Mouse (Mus musculus) kidney, adult 2 months (tissue): ENCODE measurements at regions not wholly inside any gene's neighbourhood (a gene's known extent, or its start where the extent isn't known, plus 50 kb on each side); places are given as distances from the start of the nearest gene placed in this dataset.

ENCODE experiments used
- CTCF ChIP-seq: fragments of 200-500 bp; conservative IDR thresholded peaks from 2 replicates; pipeline ENCODE4 v1.5.1; 2011; ENCODE audit warnings: low read depth, mild to moderate bottlenecking, control low read depth, low read length, moderate library complexity, mixed read lengths; ENCODE audit not compliant: insufficient read depth, insufficient read length
- POLR2A ChIP-seq: fragments of 200-500 bp; IDR thresholded peaks from one replicate; pipeline ENCODE4 v1.6.1; 2011; ENCODE audit warnings: low read depth, low read length, control low read depth

DNA sequence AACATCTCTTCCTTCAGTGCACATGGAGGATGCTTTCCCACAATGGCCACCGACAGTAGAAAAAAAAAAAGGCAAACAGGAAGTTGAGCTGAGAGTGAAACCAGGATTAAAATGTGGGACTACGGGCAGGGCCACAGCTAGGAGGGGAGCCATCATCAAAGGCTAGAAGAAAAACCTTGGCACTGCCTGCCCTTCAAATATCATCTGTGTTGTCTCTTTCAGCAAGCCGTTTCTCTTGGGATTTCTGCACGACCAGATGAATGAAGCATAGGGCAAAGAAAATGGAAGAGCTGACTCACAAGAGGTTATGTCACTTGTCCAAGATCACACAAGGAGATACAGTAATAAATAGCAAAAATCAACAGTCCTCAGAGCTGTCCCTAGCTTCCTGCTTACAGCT is 161.1 kb upstream of the Fn1 start:
- no peak for TF ChIP-seq CTCF
- no peak for TF ChIP-seq POLR2A
